Mouse (Mus musculus) brain, embryonic 14.5 days (tissue): ENCODE measurements at regions not wholly inside any gene's neighbourhood (a gene's known extent, or its start where the extent isn't known, plus 50 kb on each side); places are given as distances from the start of the nearest gene placed in this dataset.

ENCODE experiments used
- CTCF ChIP-seq: fragments of 200-500 bp; IDR thresholded peaks from 2 replicates; pipeline ENCODE4 v1.5.1; 2012; ENCODE audit warnings: inconsistent platforms, mild to moderate bottlenecking, moderate library complexity, borderline replicate concordance; ENCODE audit not compliant: insufficient read depth, insufficient read length; ENCODE audit errors: extremely low read depth
- POLR2A ChIP-seq: fragments of 200-500 bp; IDR thresholded peaks from 2 replicates; pipeline ENCODE4 v1.6.1; 2012; ENCODE audit warnings: mild to moderate bottlenecking, inconsistent platforms, borderline replicate concordance; ENCODE audit not compliant: poor library complexity, insufficient read depth, insufficient read length, severe bottlenecking; ENCODE audit errors: extremely low read depth

DNA sequence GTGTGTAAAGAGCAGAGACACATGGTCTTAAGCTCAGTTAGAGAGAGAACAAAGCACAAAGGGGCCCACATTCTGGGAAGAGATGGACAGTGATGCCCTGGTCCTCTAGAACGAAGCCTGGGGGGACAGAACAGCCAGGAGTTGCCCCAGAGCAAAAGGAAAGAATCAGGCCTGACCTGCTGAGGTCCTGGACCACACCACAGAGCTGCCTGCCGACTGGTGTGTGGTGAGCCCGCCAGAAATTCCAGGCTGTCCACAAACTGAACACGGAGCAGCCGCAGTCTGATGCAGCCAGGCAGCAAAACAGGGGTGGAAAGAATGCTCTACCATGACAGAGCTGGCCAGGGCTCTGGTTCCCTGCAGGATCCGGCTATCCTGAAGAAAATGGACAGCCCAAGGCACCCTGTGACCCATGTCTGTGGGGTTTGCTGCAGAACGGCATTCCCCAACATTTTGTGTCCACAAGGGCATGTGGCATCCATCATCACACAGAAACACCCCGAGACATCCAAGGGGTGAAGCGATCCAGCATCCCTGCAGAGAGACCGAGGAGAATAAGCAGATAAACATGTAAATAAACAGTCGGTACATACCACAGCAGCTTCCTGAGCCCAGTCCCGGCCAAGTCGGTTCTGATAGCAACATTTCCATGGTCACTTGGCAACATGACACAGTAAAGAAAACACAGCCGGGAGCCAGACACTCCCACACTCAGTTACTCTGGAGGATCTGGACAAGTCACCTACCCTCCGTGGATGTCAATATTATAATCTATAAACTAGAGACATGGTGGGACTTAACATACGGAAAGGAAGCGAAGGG, 65.3 kb upstream of the Pomp start:
- no peak for TF ChIP-seq POLR2A
- TF ChIP-seq CTCF = no peak
